Mouse (Mus musculus) lung, postnatal 0 days (tissue): ENCODE data around the gene Tmco4. TPM values are rescaled to one million over a fixed set of nuclear protein-coding genes. Genes with fewer than 3 reads are reported as not detected.
A peak's percentile ranks its signal among the peaks of the same experiment; 100 is the strongest.

Source experiments
- ATAC-seq: fragments of 200-750 bp; cut with Nextera tagmentation; 2 replicates; pipeline ENCODE4 v1.8.0; 2017; ENCODE audit warnings: moderate library complexity
- DNase-seq: peaks from one replicate; pipeline ENCODE4 v3.0.0-alpha.2; 2016; ENCODE audit warnings: low spot score
- H3K27ac ChIP-seq: fragments of 300-500 bp; sonication (generic); 2 replicates; pipeline ENCODE4 v1.5.1; 2014; ENCODE audit warnings: antibody characterized with exemption, mild to moderate bottlenecking, low read length, mixed read lengths
- H3K27me3 ChIP-seq: fragments of 300-500 bp; sonication (generic); replicated peaks from 2 replicates; pipeline ENCODE4 v1.6.1; 2014; ENCODE audit warnings: low read length, mixed read lengths; ENCODE audit not compliant: insufficient read depth
- H3K36me3 ChIP-seq: fragments of 300-500 bp; sonication (generic); 2 replicates; pipeline ENCODE4 v1.6.1; 2014; ENCODE audit warnings: low read length, mixed read lengths; ENCODE audit not compliant: insufficient read depth
- H3K4me1 ChIP-seq: fragments of 300-500 bp; sonication (generic); 2 replicates; pipeline ENCODE4 v1.6.1; 2014; ENCODE audit warnings: antibody characterized with exemption, low read depth, low read length, mixed read lengths; ENCODE audit not compliant: insufficient read depth
- H3K4me2 ChIP-seq: fragments of 300-500 bp; sonication (generic); replicated peaks from 2 replicates; pipeline ENCODE4 v1.6.1; 2014; ENCODE audit warnings: low read depth, mild to moderate bottlenecking, low read length, moderate library complexity, mixed read lengths
- H3K4me3 ChIP-seq: fragments of 300-500 bp; sonication (generic); 2 replicates; pipeline ENCODE4 v1.5.1; 2014; ENCODE audit warnings: low read depth, low read length
- H3K9ac ChIP-seq: fragments of 300-500 bp; sonication (generic); replicated peaks from 2 replicates; pipeline ENCODE4 v1.6.1; 2014; ENCODE audit warnings: low read depth, mild to moderate bottlenecking
- H3K9me3 ChIP-seq: fragments of 300-500 bp; sonication (generic); 2 replicates; pipeline ENCODE4 v1.6.1; 2016; ENCODE audit warnings: low read length, mixed read lengths
- CTCF ChIP-seq: IDR thresholded peaks from 2 replicates; pipeline ENCODE4 v1.5.1; 2016; ENCODE audit warnings: antibody characterized with exemption, mild to moderate bottlenecking
- EP300 ChIP-seq: IDR thresholded peaks from 2 replicates; pipeline ENCODE4 v1.6.1; 2016; ENCODE audit warnings: antibody characterized with exemption, mild to moderate bottlenecking, control low read depth
- WGBS: fragments of 180-500 bp; shearing (Covaris S2); extraction: QIAGEN DNeasy Blood & Tissue Kit; methylation state at CpG from one replicate; pipeline ENCODE4 v1.1.7; 2014; 5-methylcytosine and 5-hydroxymethylcytosine counted together
- polyA plus RNA-seq: library from polyadenylated mRNA; unstranded; fragments of >200 nt; fragmentation: Nextera tagmentation; extraction: Ambion mirVana; gene quantifications from 2 replicates; pipeline ENCODE4 v1.2.1, GENCODE M21; 2015

Tmco4 gene
- polyA plus RNA-seq, 1 experiment from 2014 or later: 8.5 TPM

- Histone ChIP-seq H3K4me3 (no peak overlapping the region), H3K27ac (no peak overlapping the region), H3K4me1 (no peaks in the 10 kb centered on the region), H3K4me2 (no peak overlapping the region), H3K9me3 (no peaks in the 10 kb centered on the region), H3K9ac (no peak overlapping the region), H3K36me3 (no peaks in the 10 kb centered on the region), H3K27me3 (no peaks in the 10 kb centered on the region)
- peak; percentile 25 for DNase-seq
- TF ChIP-seq CTCF (peak; percentile 54), EP300 (no peak)
- ATAC-seq: no peak
- 84% methylated on average over 4 of the region's 4 CpGs for WGBS
Observed at GRCm38 (mm10) chr4:138997121-138997520, 24.4 kb downstream of the Tmco4 start.

GRCm38 (mm10) chr4:138998611-138999010 is 25.9 kb downstream of the Tmco4 start:
- TF ChIP-seq EP300 (no peak), CTCF (no peak)
- no peaks in the 10 kb centered on the region for H3K36me3 ChIP-seq
- no peak for DNase-seq
- H3K27me3 ChIP-seq: no peaks in the 10 kb centered on the region
- H3K27ac ChIP-seq: no peak overlapping the region
- no peaks in the 10 kb centered on the region for H3K9me3 ChIP-seq
- H3K4me2 ChIP-seq: no peak overlapping the region
- H3K4me3 ChIP-seq: no peak overlapping the region
- no peak overlapping the region for H3K9ac ChIP-seq
- 79% methylated on average over 11 of the region's 11 CpGs for WGBS
- H3K4me1 ChIP-seq: no peaks in the 10 kb centered on the region
- ATAC-seq: no peak

GRCm38 (mm10) chr4:139001026-139001425 is 28.3 kb downstream of the Tmco4 start:
- Histone ChIP-seq H3K36me3 (no peaks in the 10 kb centered on the region), H3K9me3 (no peaks in the 10 kb centered on the region), H3K27ac (no peak overlapping the region), H3K9ac (no peak overlapping the region), H3K4me3 (no peak overlapping the region), H3K4me1 (no peaks in the 10 kb centered on the region), H3K27me3 (no peaks in the 10 kb centered on the region), H3K4me2 (no peak overlapping the region)
- DNase-seq (no peak), ATAC-seq (no peak)
- TF ChIP-seq EP300 (no peak), CTCF (no peak)
- 58% methylated on average over 2 of the region's 2 CpGs for WGBS

GRCm38 (mm10) chr4:139001433-139001832 is 28.7 kb downstream of the Tmco4 start:
- H3K4me2 ChIP-seq: no peak overlapping the region
- H3K9me3 ChIP-seq: no peaks in the 10 kb centered on the region
- TF ChIP-seq EP300 (no peak), CTCF (peak; percentile 58)
- no peaks in the 10 kb centered on the region for H3K27me3 ChIP-seq
- ATAC-seq: peak; percentile 53
- DNase-seq: no peak
- no peak overlapping the region for H3K4me3 ChIP-seq
- no peak overlapping the region for H3K27ac ChIP-seq
- no peaks in the 10 kb centered on the region for H3K4me1 ChIP-seq
- 15% methylated on average over 6 of the region's 6 CpGs for WGBS
- H3K36me3 ChIP-seq: no peaks in the 10 kb centered on the region
- no peak overlapping the region for H3K9ac ChIP-seq

- no peak for DNase-seq
- TF ChIP-seq CTCF (no peak), EP300 (no peak)
- no peak overlapping the region for H3K9ac ChIP-seq
- no peak overlapping the region for H3K4me2 ChIP-seq
- H3K9me3 ChIP-seq: no peaks in the 10 kb centered on the region
- H3K27me3 ChIP-seq: no peaks in the 10 kb centered on the region
- WGBS: 85% methylated on average over 8 of the region's 8 CpGs
- no peak overlapping the region for H3K4me3 ChIP-seq
- H3K4me1 ChIP-seq: 0 out of 2 replicates have a peak, but pooled peaks cover 3% of the 10 kb centered on the region
- H3K36me3 ChIP-seq: no peaks in the 10 kb centered on the region
- no peak for ATAC-seq
- H3K27ac ChIP-seq: no peak overlapping the region
Observed at GRCm38 (mm10) chr4:139004067-139004466, 31.4 kb downstream of the Tmco4 start.

- WGBS: 41% methylated on average over 6 of the region's 6 CpGs
- Histone ChIP-seq H3K9me3 (no peaks in the 10 kb centered on the region), H3K4me3 (no peak overlapping the region), H3K9ac (no peak overlapping the region), H3K27me3 (no peaks in the 10 kb centered on the region), H3K4me2 (no peak overlapping the region), H3K27ac (no peak overlapping the region), H3K36me3 (no peaks in the 10 kb centered on the region), H3K4me1 (0 out of 2 replicates have a peak, but pooled peaks cover 3% of the 10 kb centered on the region)
- TF ChIP-seq EP300 (no peak), CTCF (no peak)
- no peak for DNase-seq
- ATAC-seq: no peak
Observed at GRCm38 (mm10) chr4:139005214-139005613, 32.5 kb downstream of the Tmco4 start.

- H3K27ac ChIP-seq: no peak overlapping the region
- no peak overlapping the region for H3K4me2 ChIP-seq
- no peaks in the 10 kb centered on the region for H3K27me3 ChIP-seq
- H3K36me3 ChIP-seq: no peaks in the 10 kb centered on the region
- no peak overlapping the region for H3K9ac ChIP-seq
- DNase-seq (no peak), ATAC-seq (no peak)
- no peaks in the 10 kb centered on the region for H3K9me3 ChIP-seq
- H3K4me1 ChIP-seq: 0 out of 2 replicates have a peak, but pooled peaks cover 3% of the 10 kb centered on the region
- no peak overlapping the region for H3K4me3 ChIP-seq
- TF ChIP-seq CTCF: no peak
- TF ChIP-seq EP300: no peak
- 84% methylated on average over 3 of the region's 3 CpGs for WGBS
Observed at GRCm38 (mm10) chr4:139007353-139007752, 34.7 kb downstream of the Tmco4 start.
